Mouse (Mus musculus) testis, adult 2 months (tissue): ENCODE data around the gene Dio1.

ENCODE experiments used
- CTCF ChIP-seq: fragments of 200-500 bp; IDR thresholded peaks from 2 replicates; pipeline ENCODE4 v1.5.1; 2012; ENCODE audit warnings: low read depth, mild to moderate bottlenecking, inconsistent platforms, low read length, moderate library complexity; ENCODE audit not compliant: control insufficient read depth, insufficient read depth, insufficient replicate concordance
- POLR2A ChIP-seq: fragments of 200-500 bp; IDR thresholded peaks from 2 replicates; pipeline ENCODE4 v1.6.1; 2012; ENCODE audit warnings: low read depth, mild to moderate bottlenecking, inconsistent platforms, low read length, moderate library complexity; ENCODE audit not compliant: control insufficient read depth

DNA sequence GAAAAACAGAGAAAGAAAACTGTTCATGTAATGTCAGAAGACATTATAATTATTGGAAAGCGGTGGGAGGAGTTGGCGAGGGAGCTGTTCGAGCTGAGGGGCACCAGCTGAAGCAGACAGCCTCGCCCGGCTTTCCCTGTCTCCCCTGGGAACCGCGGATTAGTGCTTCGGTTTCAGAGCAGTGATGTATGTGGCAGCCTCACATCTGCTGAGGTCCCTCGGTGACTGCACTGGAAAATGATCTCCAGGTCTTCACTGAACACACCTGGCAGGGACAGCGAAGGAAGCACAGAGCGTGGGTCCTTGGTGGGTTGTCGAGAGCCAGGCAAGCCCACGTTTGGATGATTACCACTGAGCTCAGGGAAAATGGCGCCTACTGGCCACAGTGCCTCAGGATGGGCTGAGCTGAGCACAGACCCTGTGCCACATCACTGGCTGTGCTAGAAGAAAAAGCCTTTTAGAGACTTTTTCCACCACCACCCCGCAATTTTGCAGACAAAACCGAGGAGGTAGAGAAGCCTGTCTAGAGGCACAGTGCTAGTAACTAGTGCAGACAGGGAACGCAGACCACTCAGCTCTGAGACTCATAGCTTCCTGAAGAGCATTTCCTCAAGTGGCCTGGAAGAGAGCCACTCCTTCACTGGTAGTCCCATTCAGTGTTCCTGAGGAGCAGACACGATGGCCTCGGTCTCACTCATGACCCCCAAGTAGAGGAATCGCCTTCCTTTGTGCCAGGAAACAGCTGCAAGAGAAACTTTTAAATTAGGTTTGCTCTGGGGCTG, 41.8 kb upstream of the Dio1 start:
- TF ChIP-seq POLR2A: no peak
- no peak for TF ChIP-seq CTCF
